Mouse (Mus musculus): ENCODE measurements at regions not wholly inside any gene's neighbourhood (a gene's known extent, or its start where the extent isn't known, plus 50 kb on each side); places are given as distances from the start of the nearest gene placed in this dataset.
A peak's percentile ranks its signal among the peaks of the same experiment; 100 is the strongest.

- peak; percentile 0 for DNase-seq (ENCODE audit: extremely low read depth, low read depth)
Observed at GRCm38 (mm10) chr4:54430789-54431188, 514.1 kb upstream of the Zfp462 start.

DNA sequence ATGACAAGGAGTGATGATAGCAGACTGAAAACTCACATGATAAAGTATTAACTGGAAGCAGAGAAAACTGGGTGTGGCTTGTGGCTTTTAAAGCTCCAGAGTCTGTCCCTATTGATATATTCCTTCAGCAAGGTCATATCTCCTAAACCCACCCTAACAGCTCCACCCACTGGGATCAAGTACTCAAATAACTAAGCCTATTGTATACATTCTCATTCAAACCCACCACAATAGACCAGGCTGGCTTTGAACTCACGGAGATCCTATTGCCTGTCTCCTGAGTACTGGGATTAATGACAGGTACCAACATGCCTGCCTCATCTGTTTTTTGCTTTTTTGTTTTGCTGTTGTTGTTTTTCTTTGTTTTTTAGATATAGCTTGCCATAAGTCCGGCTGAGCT is 484.3 kb upstream of the Zfp462 start:
- no peak for DNase-seq (ENCODE audit: extremely low read depth, low read depth)

- no peak for DNase-seq (ENCODE audit: extremely low read depth, low read depth)
Observed at GRCm38 (mm10) chr4:54469176-54469575, 475.7 kb upstream of the Zfp462 start.

GRCm38 (mm10) chr4:54470022-54471008 is 474.5 kb upstream of the Zfp462 start:
- no peak for DNase-seq (ENCODE audit: extremely low read depth, low read depth)

DNA sequence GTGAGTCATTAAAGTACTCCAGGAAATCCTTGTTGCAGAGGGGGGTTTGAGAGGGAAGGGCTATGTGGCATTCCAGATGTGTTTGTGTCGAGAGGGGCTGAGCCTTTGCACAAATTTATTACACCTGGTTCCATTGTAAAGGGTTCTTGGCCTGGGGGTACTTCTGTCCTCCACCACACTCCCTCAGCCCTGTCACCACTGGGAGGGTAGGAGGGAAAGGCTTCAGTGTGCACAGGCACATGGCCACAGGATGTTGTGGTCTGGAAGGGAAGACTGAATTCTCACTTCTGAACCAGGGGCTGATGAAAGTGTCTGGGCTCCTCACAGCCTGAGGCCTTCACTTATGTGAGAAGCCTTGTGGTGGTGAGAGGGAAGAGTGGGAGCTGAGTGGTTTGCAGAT is 473.8 kb upstream of the Zfp462 start:
- no peak for DNase-seq (ENCODE audit: extremely low read depth, low read depth)

DNA sequence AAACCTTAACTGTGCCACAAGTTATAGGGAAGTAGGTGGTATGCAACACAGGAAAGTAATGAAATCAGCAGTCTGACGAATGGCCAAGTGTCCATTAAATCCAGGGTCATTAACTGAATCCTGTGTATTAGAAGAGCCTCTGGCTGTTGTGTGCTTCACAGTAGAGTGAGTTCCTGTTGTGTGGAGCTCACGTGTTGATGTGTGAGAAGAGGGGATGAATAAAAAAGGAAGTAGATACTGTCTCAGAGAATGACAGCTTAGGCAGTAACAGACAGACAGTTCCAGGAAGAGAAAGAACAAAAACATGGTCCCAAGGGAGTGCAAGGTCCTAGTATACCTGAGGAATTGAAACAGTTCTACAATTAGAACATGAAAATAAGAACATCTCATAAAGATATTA is 463.1 kb upstream of the Zfp462 start:
- peak; percentile 26 for DNase-seq (ENCODE audit: extremely low read depth, low read depth)

- no peak for DNase-seq (ENCODE audit: extremely low read depth, low read depth)
Observed at GRCm38 (mm10) chr4:54493074-54493473, 451.8 kb upstream of the Zfp462 start.

- no peak for DNase-seq (ENCODE audit: extremely low read depth, low read depth)
Observed at GRCm38 (mm10) chr4:54497312-54497994, 447.4 kb upstream of the Zfp462 start.

DNA sequence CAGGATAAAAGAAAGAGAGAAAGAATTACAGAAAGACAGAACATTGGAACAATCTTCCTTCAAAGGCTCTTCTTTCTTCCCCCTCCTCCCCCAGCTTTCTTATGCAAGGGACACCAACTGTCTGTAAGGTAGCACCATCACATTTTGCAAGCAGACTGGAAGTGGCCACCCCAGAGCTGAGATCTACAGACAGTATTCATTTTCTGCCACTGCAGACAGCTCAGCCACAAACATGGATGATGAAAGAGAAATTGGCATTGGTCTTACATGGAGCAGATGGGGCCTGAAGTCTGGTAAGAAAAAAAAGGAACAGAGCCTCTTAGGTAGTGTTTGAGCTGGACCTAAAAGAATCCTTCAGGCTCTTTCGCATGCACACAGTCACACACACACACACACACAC is 428.9 kb upstream of the Zfp462 start:
- DNase-seq (ENCODE audit: extremely low read depth, low read depth): no peak

DNA sequence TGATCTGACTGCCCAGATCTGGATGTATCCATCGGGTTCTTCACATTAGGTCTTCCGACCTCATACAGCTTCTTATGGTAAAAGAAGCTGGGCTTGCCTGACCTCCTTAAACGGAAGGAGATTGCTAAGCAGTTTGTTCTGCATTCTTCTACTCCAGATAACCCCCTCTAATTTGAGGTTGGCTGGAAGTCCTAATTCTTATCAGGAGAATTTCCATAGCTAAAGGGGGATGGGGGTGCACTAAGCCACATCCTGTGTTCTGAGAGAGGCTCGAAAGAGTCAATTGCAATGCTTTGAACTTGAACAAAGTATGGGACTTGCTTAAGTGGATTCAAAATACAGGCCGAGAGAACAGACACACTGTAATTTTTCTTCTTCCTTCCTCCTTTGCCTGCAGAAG is 421.6 kb upstream of the Zfp462 start:
- DNase-seq (ENCODE audit: extremely low read depth, low read depth): peak; percentile 80

DNA sequence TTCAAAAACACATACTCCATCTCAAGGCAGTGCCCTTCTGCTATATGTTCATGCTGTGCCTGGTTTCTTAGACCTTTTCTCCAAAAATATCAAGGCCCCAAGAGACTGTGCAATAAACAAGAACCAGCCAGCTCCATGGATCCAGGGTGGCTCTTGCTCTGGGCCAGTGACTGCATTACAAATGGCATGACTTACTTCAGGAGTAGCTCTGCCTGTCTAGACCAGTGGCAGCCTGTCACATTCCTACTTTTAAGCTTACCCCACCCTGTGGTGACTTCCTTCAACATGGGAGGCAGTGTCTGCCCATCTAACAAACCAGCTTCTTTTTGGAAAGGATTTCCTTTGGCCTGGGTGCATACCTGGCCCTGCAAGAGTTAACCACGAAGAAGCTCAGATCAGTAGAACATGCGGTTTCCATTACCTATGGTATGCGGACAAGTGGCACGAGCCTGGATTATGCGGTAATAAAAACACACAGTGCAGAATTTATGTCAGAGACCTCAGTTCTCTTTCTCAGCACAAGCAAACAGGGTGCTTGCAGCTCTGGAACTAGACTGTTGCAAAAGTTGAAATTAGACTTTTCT is 418.8 kb upstream of the Zfp462 start:
- DNase-seq (ENCODE audit: extremely low read depth, low read depth): no peak

- peak; percentile 93 for DNase-seq (ENCODE audit: extremely low read depth, low read depth)
Observed at GRCm38 (mm10) chr4:54527660-54528059, 417.2 kb upstream of the Zfp462 start.

GRCm38 (mm10) chr4:54531739-54532138 is 413.1 kb upstream of the Zfp462 start:
- no peak for DNase-seq (ENCODE audit: extremely low read depth, low read depth)

GRCm38 (mm10) chr4:54533846-54534245 is 411.0 kb upstream of the Zfp462 start:
- DNase-seq (ENCODE audit: extremely low read depth, low read depth): no peak

- DNase-seq (ENCODE audit: extremely low read depth, low read depth): no peak
Observed at GRCm38 (mm10) chr4:54552864-54553618, 391.8 kb upstream of the Zfp462 start.

DNA sequence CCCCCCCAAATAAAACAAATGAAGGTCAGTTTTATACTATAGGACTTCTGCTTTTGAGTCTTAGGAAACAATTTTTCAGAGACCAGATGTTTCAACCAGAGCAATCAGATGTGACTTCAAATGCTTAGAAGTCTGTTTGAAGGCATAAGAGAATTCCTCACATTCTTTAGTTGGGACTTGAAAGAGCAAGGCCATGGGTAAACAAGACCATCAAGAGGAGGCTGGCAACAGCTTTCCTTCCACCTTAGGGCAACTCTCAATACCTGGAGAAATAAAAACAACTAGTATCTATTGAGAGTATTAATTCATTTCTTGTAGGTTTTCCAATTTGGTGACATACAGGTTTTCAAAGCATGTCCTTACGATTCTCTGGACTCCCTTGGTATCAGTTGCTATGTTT is 381.8 kb upstream of the Zfp462 start:
- no peak for DNase-seq (ENCODE audit: extremely low read depth, low read depth)

GRCm38 (mm10) chr4:54573185-54573584 is 371.7 kb upstream of the Zfp462 start:
- no peak for DNase-seq (ENCODE audit: extremely low read depth, low read depth)

GRCm38 (mm10) chr4:54587197-54587596 is 357.7 kb upstream of the Zfp462 start:
- DNase-seq (ENCODE audit: extremely low read depth, low read depth): no peak

DNA sequence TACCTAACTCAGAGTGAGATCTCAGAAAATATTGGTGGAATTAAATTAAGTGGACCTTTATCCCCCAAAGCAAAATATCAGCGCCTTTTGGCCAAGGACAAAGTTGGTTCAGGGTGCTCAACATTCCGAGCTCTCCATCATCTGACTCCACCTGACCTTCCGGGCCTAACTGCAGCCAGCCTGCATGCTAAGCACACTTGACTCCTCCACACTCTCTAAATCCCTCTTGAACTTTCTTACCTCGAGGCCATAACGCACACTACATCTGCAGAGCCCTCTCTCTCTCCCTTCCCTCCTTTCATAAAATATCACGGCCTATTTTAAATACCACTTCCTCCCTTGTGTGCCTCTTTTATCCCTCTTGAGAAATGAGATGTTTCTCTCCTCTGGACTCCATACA is 356.1 kb upstream of the Zfp462 start:
- no peak for DNase-seq (ENCODE audit: extremely low read depth, low read depth)

DNA sequence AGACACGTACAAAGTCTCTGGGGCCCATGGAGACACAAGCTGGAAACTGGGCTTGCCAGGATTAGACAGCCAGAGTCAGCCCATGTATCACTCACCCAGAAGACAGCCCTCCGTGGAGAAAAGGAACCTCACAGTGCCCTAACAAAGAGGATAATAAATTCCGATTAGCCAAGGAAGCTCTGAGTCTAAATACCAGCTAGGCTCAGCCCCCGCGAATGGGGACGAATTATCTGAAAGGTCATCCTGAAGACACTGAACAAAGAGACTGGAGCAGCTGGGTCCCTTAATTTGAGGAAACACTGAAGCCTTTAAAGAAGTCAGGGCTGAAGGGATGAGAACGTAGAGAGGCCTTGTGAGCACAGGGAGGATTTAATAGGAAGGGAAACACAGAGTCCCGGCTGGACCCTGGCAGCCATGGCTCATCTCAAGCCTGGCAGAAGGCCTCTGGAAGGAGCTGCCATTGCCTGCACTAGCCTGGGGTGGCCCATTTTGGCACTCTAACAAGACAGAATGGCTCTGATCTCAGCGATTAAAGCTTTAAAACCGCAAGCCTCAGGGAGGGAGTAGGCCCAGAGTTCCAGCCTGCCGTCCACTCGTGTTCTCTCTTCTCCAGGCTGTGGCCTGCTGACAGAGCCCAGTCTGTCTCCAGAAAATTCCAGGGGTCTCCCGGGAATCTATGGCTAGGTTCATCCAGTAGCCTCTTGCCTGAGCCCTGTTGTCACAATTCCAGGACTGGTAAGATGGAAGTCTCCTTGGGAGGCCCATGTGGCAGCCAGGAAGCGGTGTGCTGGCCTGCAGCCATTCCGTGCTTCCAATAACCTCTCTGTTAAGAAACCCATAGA is 343.0 kb upstream of the Zfp462 start:
- DNase-seq (ENCODE audit: extremely low read depth, low read depth): no peak
